Comparison of ENCODE assay signal across 13 mouse cellular contexts in genomic region chr19:10064173-10065012, GRCm38 (mm10). TPM values are rescaled to one million over a fixed set of nuclear protein-coding genes. Genes with fewer than 3 reads are reported as not detected.
A peak's percentile ranks its signal among the peaks of the same experiment; 100 is the strongest.
DNase-seq lines count a peak whose midpoint lies in the region; ATAC-seq and TF ChIP-seq lines count a peak whose summit lies in the region.
"Had no signal": no experiment of that assay in that cellular context is flagged by ENCODE, and none has a peak within 500 bp of the region (broad histone marks: within the 10 kb centered on the region; RNA-seq: fewer than 3 reads in every experiment).

No protein-coding gene starts in this region.

- H3K9me3 ChIP-seq in CH12.LX (replicated peaks; ENCODE audit: low read length): peaks cover 2% of the 10 kb centered on the region
- H3K9me3 ChIP-seq: limb, embryonic 12.5 days had no signal

- H3K27ac ChIP-seq in layer of hippocampus, adult 2 months: 0 out of 2 replicates have a peak overlapping the region, but pooled peaks have one; percentile 32
- no peak overlapping the region for H3K27ac ChIP-seq in CH12.LX (ENCODE audit: insufficient read depth, low read depth)
- H3K27ac ChIP-seq: limb, embryonic 12.5 days; stomach, postnatal 0 days had no signal

- ATAC-seq in common myeloid progenitor, adult 5-6 weeks (replicated peaks; ENCODE audit: low read depth, poor library complexity, severe bottlenecking): peak; percentile 83

- no peak for TF ChIP-seq CTCF in layer of hippocampus, adult 2 months (conservative IDR thresholded peaks at IDR 0.05)
- no peak for TF ChIP-seq CTCF in CH12.LX (conservative IDR thresholded peaks at IDR 0.05 in 1 of 2, IDR thresholded peaks at IDR 0.05 in 1 of 2; ENCODE audit: low read depth in 2 of 2, low read length in 2 of 2)

- DNase-seq in layer of hippocampus, adult 2 months (ENCODE audit: low spot score in 2 of 2): no peak
- no peak for DNase-seq in layer of hippocampus, adult 8-10 months (ENCODE audit: low spot score in 2 of 2)
- DNase-seq in CH12.LX (ENCODE audit: extremely low read depth): peak; percentile 79
- peak; percentile 54 to 55 for DNase-seq in spleen, postnatal 36 days (ENCODE audit: low spot score in 2 of 2)
- DNase-seq in urinary bladder, postnatal 10 days (ENCODE audit: low spot score): no peak
- no peak for DNase-seq in gastrocnemius, adult 8-10 months (ENCODE audit: low spot score in 2 of 2)
- no peak for DNase-seq in heart, adult 8-10 months (ENCODE audit: low spot score)
- DNase-seq: cerebellum, adult 9-11 months; heart, adult 11 months had no signal

- no peak overlapping the region for H3K9ac ChIP-seq in CH12.LX (ENCODE audit: insufficient read depth, low read depth)
- H3K9ac ChIP-seq: limb, embryonic 12.5 days had no signal

- no peaks in the 10 kb centered on the region for H3K79me2 ChIP-seq in CH12.LX (replicated peaks; ENCODE audit: control insufficient read depth, extremely low read depth, insufficient read depth, poor library complexity, severe bottlenecking)

- no peak for TF ChIP-seq POLR2A in CH12.LX (IDR thresholded peaks at IDR 0.05; ENCODE audit: low read depth, low read length)

- in situ Hi-C loops in CH12.LX (cut with MboI; ENCODE audit: low pct_ligation_motif_present, low pct_unique_long_range_greater_than_20kb, low sequenced_read_pairs): no loop called here

- peak; percentile 64 for TF ChIP-seq EP300 in CH12.LX (IDR thresholded peaks at IDR 0.05; ENCODE audit: low read length)

- no peak overlapping the region for H3K4me2 ChIP-seq in CH12.LX (ENCODE audit: insufficient read depth, low read depth, poor library complexity, severe bottlenecking)
- H3K4me2 ChIP-seq: limb, embryonic 12.5 days had no signal

- TF ChIP-seq RAD21 in CH12.LX (IDR thresholded peaks at IDR 0.05; ENCODE audit: low read depth, low read length): no peak

- H3K4me3 ChIP-seq in layer of hippocampus, adult 2 months: no peak overlapping the region
- no peak overlapping the region for H3K4me3 ChIP-seq in CH12.LX (replicated peaks in 1 of 3; ENCODE audit: low read depth in 2 of 3, low read length in 2 of 3, poor library complexity in 1 of 3)
- H3K4me3 ChIP-seq: erythroblast, embryonic 14.5 days; limb, embryonic 12.5 days had no signal

- no peaks in the 10 kb centered on the region for H3K36me3 ChIP-seq in CH12.LX (replicated peaks in 1 of 2; ENCODE audit: control insufficient read depth in 1 of 2, insufficient read depth in 1 of 2, low read length in 1 of 2)

- H3K4me1 ChIP-seq in CH12.LX (ENCODE audit: control insufficient read depth in 1 of 2, insufficient read depth in 2 of 2): peaks cover 7 to 65% of the 10 kb centered on the region in 2 experiments
- H3K4me1 ChIP-seq: limb, embryonic 12.5 days had no signal

- H3K27me3 ChIP-seq in CH12.LX (replicated peaks): no peaks in the 10 kb centered on the region
- H3K27me3 ChIP-seq: limb, embryonic 12.5 days had no signal

- dilution Hi-C loops in CH12.LX (cut with MboI; ENCODE audit: extremely low pct_ligation_motif_present, extremely low pct_unique_long_range_greater_than_20kb, low sequenced_read_pairs): no loop called here

TF ChIP-seq in CH12.LX, 34 proteins besides CTCF, POLR2A, EP300 and RAD21:
- TF ChIP-seq SIN3A (IDR thresholded peaks at IDR 0.05; ENCODE audit: low read length): no peak; the same call in 1 of the 2 replicates
- peak; percentile 81 for TF ChIP-seq ZKSCAN1 (IDR thresholded peaks at IDR 0.05; ENCODE audit: borderline replicate concordance, low read depth, low read length)
- peak; percentile 60 for TF ChIP-seq ETS1 (conservative IDR thresholded peaks at IDR 0.05; ENCODE audit: low read depth, low read length)
- peak; percentile 46; the same call in 1 of the 2 replicates for TF ChIP-seq TCF12 (IDR thresholded peaks at IDR 0.05; ENCODE audit: low read depth, low read length)
- 0 out of 2 replicates have a peak, but pooled peaks have one; percentile 28 for TF ChIP-seq MEF2A (IDR thresholded peaks at IDR 0.05; ENCODE audit: borderline replicate concordance, low read depth, low read length)
- TF ChIP-seq UBTF (IDR thresholded peaks at IDR 0.05; ENCODE audit: low read depth, low read length): 0 out of 2 replicates have a peak, but pooled peaks have one; percentile 38
- no peak for TF ChIP-seq ZNF384 (IDR thresholded peaks at IDR 0.05; ENCODE audit: low read depth, low read length)
- no peak for TF ChIP-seq MXI1 (IDR thresholded peaks at IDR 0.05; ENCODE audit: low read depth, low read length)
- no peak for TF ChIP-seq SMC3 (IDR thresholded peaks at IDR 0.05; ENCODE audit: low read depth, low read length)
- TF ChIP-seq CHD2 (IDR thresholded peaks at IDR 0.05; ENCODE audit: low read length): peak; percentile 50
- no peak for TF ChIP-seq BHLHE40 (IDR thresholded peaks at IDR 0.05; ENCODE audit: low read depth, low read length)
- no peak for TF ChIP-seq RCOR1 (conservative IDR thresholded peaks at IDR 0.05; ENCODE audit: low read depth, low read length)
- no peak for TF ChIP-seq USF2 (conservative IDR thresholded peaks at IDR 0.05; ENCODE audit: low read depth, low read length)
- TF ChIP-seq IRF4 (IDR thresholded peaks at IDR 0.05; ENCODE audit: low read depth, low read length): 0 out of 2 replicates have a peak, but pooled peaks have one; percentile 17

RNA-seq across cellular contexts. Expression of gene Fads3, which starts 23.0 kb away (rescaled TPM):
- total RNA-seq in layer of hippocampus, adult 2 months (2021): 10 to 100 TPM; 25.0 to 25.6 TPM
- total RNA-seq in layer of hippocampus, adult 8-10 months (2022): 10 to 100 TPM; 23.6 to 33.3 (median 25.8) TPM
- total RNA-seq in CH12.LX (2012; rRNA removed) (0.50 and 1.1 TPM in 2 replicates), CH12.LX (2014; rRNA removed) (not detected in 2 replicates)
- polyA plus RNA-seq in CH12.LX (2012; ENCODE audit: insufficient read length, low read depth): 0.26 and 0.29 TPM in 2 replicates
- total RNA-seq in common myeloid progenitor, adult 5-6 weeks (2017): 4.4 and 11.1 TPM in 2 replicates
- 1 to 10 TPM; 1.5 to 4.9 (median 3.5) TPM for total RNA-seq in gastrocnemius, adult 8-10 months (2022)
- 10 to 100 TPM; 34.9 to 43.8 (median 37.4) TPM for total RNA-seq in heart, adult 8-10 months (2022)

RNA-seq across cellular contexts. Expression of gene Fads2, which starts 37.2 kb away (rescaled TPM):
- total RNA-seq in layer of hippocampus, adult 2 months (2021): 100 to 1,000 TPM; 147 to 152 TPM
- 100 to 1,000 TPM; 152 to 168 (median 162) TPM for total RNA-seq in layer of hippocampus, adult 8-10 months (2022)
- total RNA-seq in CH12.LX (2012; rRNA removed): 5.9 and 8.1 TPM in 2 replicates
- total RNA-seq in CH12.LX (2014; rRNA removed): 1.00 and 1.7 TPM in 2 replicates
- polyA plus RNA-seq in CH12.LX (2012; ENCODE audit: insufficient read length, low read depth): 1.7 and 1.8 TPM in 2 replicates
- 30.2 and 30.8 TPM in 2 replicates for total RNA-seq in common myeloid progenitor, adult 5-6 weeks (2017)
- 1 to 10 TPM; 1.2 to 2.0 (median 1.5) TPM for total RNA-seq in gastrocnemius, adult 8-10 months (2022)
- 1 to 10 TPM; 4.6 to 6.0 (median 5.1) TPM for total RNA-seq in heart, adult 8-10 months (2022)

Comparison
In these comparisons a context has a peak if more than half of its experiments do, and no peak if none do; other contexts are left out.
1. DNase-seq: peak in CH12.LX (single experiment) and spleen, postnatal 36 days (2 of 2); none in layer of hippocampus, adult 2 months (0 of 2), layer of hippocampus, adult 8-10 months (0 of 2), urinary bladder, postnatal 10 days (single experiment), gastrocnemius, adult 8-10 months (0 of 2) and heart, adult 8-10 months (single experiment).